Mouse (Mus musculus) limb, embryonic 12.5 days (tissue): ENCODE results near the gene Adcy2. TPM values are rescaled to one million over a fixed set of nuclear protein-coding genes. Genes with fewer than 3 reads are reported as not detected.

Experiments used
- ATAC-seq: fragments of 200-750 bp; cut with Nextera tagmentation; 2 replicates; pipeline ENCODE4 v1.8.0; 2017; ENCODE audit warnings: low read depth, moderate TSS enrichment; ENCODE audit not compliant: insufficient number of reproducible peaks, insufficient read depth, low FRiP score, low TSS enrichment
- H3K27ac ChIP-seq: fragments of 300-500 bp; sonication (generic); 2 replicates; pipeline ENCODE4 v1.5.1; 2016; ENCODE audit warnings: mild to moderate bottlenecking, moderate library complexity
- H3K27me3 ChIP-seq: fragments of 300-500 bp; sonication (generic); 2 replicates; pipeline ENCODE4 v1.6.1; 2016; ENCODE audit warnings: mild to moderate bottlenecking, moderate library complexity
- H3K36me3 ChIP-seq: fragments of 300-500 bp; sonication (generic); 2 replicates; pipeline ENCODE4 v1.6.1; 2016; ENCODE audit warnings: mild to moderate bottlenecking, moderate library complexity
- H3K4me1 ChIP-seq: fragments of 300-500 bp; sonication (generic); replicated peaks from 2 replicates; pipeline ENCODE4 v1.6.1; 2016
- H3K4me2 ChIP-seq: fragments of 300-500 bp; sonication (generic); 2 replicates; pipeline ENCODE4 v1.6.1; 2016; ENCODE audit warnings: mild to moderate bottlenecking, moderate library complexity
- H3K4me3 ChIP-seq: fragments of 300-500 bp; sonication (generic); replicated peaks from 2 replicates; pipeline ENCODE4 v1.5.1; 2016; ENCODE audit warnings: mild to moderate bottlenecking
- H3K9ac ChIP-seq: fragments of 300-500 bp; sonication (generic); replicated peaks from 2 replicates; pipeline ENCODE4 v1.6.1; 2016; ENCODE audit warnings: mild to moderate bottlenecking, moderate library complexity
- H3K9me3 ChIP-seq: fragments of 300-500 bp; sonication (generic); 2 replicates; pipeline ENCODE4 v1.6.1; 2016; ENCODE audit warnings: mild to moderate bottlenecking, moderate library complexity
- WGBS: fragments of 180-500 bp; shearing (Covaris S2); methylation state at CpG from one replicate; pipeline ENCODE4 v1.1.7; 2016; 5-methylcytosine and 5-hydroxymethylcytosine counted together
- polyA plus RNA-seq: library from polyadenylated mRNA; unstranded; fragments of >200 nt; fragmentation: Nextera tagmentation; extraction: Ambion mirVana; gene quantifications from 2 replicates; pipeline ENCODE4 v1.2.1, GENCODE M21; 2016

Adcy2 gene
- polyA plus RNA-seq, 1 experiment from 2014 or later, result 5.3 TPM

GRCm38 (mm10) chr13:68960513-68960912 lies 38.8 kb downstream of the Adcy2 start:
- H3K27ac ChIP-seq, result no peak overlapping the region
- no peaks in the 10 kb centered on the region for H3K36me3 ChIP-seq
- H3K9me3 ChIP-seq, result no peaks in the 10 kb centered on the region
- no peak overlapping the region for H3K4me3 ChIP-seq
- H3K4me1 ChIP-seq, result no peaks in the 10 kb centered on the region
- no peak overlapping the region for H3K9ac ChIP-seq
- WGBS, result 79% methylated on average over 6 of the region's 6 CpGs
- no peak for ATAC-seq
- no peak overlapping the region for H3K4me2 ChIP-seq
- no peaks in the 10 kb centered on the region for H3K27me3 ChIP-seq

GRCm38 (mm10) chr13:68959406-68959805 lies 39.9 kb downstream of the Adcy2 start:
- no peaks in the 10 kb centered on the region for H3K4me1 ChIP-seq
- H3K27ac ChIP-seq, result no peak overlapping the region
- no peaks in the 10 kb centered on the region for H3K36me3 ChIP-seq
- WGBS, result 90% methylated on average over 4 of the region's 4 CpGs
- no peaks in the 10 kb centered on the region for H3K27me3 ChIP-seq
- no peak overlapping the region for H3K4me2 ChIP-seq
- no peaks in the 10 kb centered on the region for H3K9me3 ChIP-seq
- H3K9ac ChIP-seq, result no peak overlapping the region
- no peak for ATAC-seq
- no peak overlapping the region for H3K4me3 ChIP-seq

DNA sequence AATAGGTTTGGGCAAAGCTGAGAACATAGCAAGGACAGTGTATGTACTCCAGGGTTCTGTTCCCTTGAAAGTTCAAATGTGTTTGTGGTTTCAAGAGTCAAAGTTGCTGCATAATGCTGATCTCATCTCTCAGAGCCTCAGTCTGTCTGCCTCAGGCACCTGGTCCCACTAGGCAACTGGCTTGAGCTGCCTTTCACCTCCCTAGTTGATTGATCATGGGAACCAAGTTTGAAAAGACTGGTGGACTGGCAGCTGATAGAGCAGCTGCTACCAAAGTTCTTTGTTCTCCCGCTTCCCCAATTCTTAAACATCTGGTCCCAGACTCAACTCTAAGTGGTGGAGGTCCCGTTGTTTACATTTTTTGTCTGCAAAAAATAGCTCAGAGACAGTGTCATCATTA lies 56.6 kb downstream of the Adcy2 start:
- Histone ChIP-seq H3K4me2 (no peak overlapping the region), H3K27ac (no peak overlapping the region)
- ATAC-seq, result no peak

DNA sequence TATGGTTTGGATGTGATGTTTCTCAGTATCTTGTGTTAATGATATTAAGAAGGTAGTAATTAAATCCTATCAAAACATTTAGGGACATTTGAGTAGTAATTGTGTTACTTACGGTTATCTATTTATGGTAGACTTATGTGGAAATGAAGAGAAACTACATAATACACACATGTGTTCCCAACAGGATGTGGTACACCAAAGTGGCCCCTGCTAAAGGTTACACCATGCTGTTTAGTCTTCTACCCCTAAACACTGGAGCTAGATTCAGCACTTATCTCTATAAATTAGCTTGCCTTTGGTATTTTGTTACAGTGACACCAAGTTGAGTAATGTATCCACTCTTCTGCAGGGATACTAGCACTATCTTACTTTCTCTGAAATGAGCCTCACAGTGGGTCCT lies 57.9 kb downstream of the Adcy2 start:
- Histone ChIP-seq H3K9ac (no peak overlapping the region), H3K27me3 (no peaks in the 10 kb centered on the region), H3K4me3 (no peak overlapping the region), H3K4me2 (no peak overlapping the region), H3K9me3 (no peaks in the 10 kb centered on the region), H3K27ac (no peak overlapping the region), H3K36me3 (no peaks in the 10 kb centered on the region), H3K4me1 (no peaks in the 10 kb centered on the region)
- ATAC-seq, result no peak
- 93% methylated on average over 1 of the region's 1 CpGs for WGBS

More for the DNA sequence above, 56.6 kb downstream of the Adcy2 start:
- H3K9me3 ChIP-seq, result no peaks in the 10 kb centered on the region
- H3K9ac ChIP-seq, result no peak overlapping the region
- H3K4me3 ChIP-seq, result no peak overlapping the region
- no peaks in the 10 kb centered on the region for H3K36me3 ChIP-seq
- H3K27me3 ChIP-seq, result no peaks in the 10 kb centered on the region
- H3K4me1 ChIP-seq, result no peaks in the 10 kb centered on the region
- 65% methylated on average over 2 of the region's 2 CpGs for WGBS

GRCm38 (mm10) chr13:68932283-68932647 lies 67.1 kb downstream of the Adcy2 start:
- Histone ChIP-seq H3K4me1 (peaks cover 16% of the 10 kb centered on the region), H3K27ac (0 out of 2 replicates have a peak overlapping the region, but pooled peaks have one; percentile 42), H3K36me3 (no peaks in the 10 kb centered on the region), H3K9me3 (no peaks in the 10 kb centered on the region), H3K27me3 (no peaks in the 10 kb centered on the region), H3K9ac (no peak overlapping the region), H3K4me3 (no peak overlapping the region), H3K4me2 (no peak overlapping the region)
- WGBS, result 23% methylated on average over 1 of the region's 1 CpGs
- peak; percentile 82 for ATAC-seq

DNA sequence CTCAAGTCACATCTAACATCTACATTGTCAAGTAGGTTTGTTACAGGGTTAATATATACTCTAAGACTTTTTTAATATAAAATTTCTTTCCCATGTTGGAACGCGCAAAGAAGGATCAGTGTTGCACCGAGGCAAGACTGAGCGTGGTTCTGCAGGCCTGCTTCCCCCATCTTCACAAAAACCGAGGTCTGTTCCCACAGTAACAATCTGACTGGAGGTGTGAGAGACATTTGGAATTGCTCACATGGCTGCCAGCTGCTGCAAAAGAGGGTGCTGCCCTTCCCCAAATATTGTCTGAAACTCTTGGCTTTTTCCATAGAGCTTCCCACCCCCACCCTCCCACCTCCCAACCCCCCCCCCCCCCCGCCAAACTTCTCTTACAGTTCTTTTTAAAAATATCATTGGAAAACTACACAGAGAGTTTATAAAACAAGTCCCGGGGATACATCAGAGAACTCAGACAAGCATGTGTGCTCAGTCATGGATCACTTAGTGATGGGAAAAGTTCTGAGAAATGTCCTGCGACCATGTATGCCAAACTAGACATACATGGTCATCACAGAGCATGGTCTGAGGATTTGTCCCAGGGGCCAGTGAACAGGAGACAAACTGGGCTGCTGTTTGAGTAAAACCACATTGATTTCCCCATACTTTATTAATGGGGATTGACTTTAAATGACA lies 67.6 kb downstream of the Adcy2 start:
- peak overlapping the region; percentile 57; the same call in 1 of the 2 replicates for H3K27ac ChIP-seq
- peak; percentile 66; the same call in 1 of the 2 replicates for ATAC-seq
- no peak overlapping the region for H3K4me3 ChIP-seq
- 57% methylated on average over 8 of the region's 8 CpGs for whole genome bisulfite sequencing
- H3K4me1 ChIP-seq, result peaks cover 16% of the 10 kb centered on the region
- no peak overlapping the region for H3K9ac ChIP-seq
- no peak overlapping the region for H3K4me2 ChIP-seq
- no peaks in the 10 kb centered on the region for H3K9me3 ChIP-seq
- H3K36me3 ChIP-seq, result no peaks in the 10 kb centered on the region
- no peaks in the 10 kb centered on the region for H3K27me3 ChIP-seq

DNA sequence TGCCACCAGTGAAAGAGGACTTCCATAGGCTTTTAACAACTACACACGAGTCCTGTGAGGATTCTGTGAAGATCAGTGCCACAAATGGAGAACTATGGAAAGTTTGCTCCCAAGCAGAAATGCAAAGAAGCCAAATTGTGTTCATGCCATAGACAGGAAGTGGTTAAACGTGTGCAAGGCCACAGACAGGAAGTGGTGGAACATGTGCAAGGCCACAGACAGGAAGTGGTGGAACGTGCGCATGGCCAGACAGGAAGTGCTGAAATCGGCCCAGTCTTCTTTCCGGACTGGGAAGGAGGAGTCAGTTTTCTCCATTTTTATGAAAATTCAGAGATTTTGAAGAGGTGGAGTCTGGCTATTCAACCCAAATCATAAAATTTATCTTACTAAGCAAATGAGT lies 70.9 kb downstream of the Adcy2 start:
- Histone ChIP-seq H3K9me3 (no peaks in the 10 kb centered on the region), H3K27ac (no peak overlapping the region), H3K4me3 (no peak overlapping the region), H3K27me3 (no peaks in the 10 kb centered on the region), H3K9ac (no peak overlapping the region), H3K4me2 (no peak overlapping the region), H3K36me3 (no peaks in the 10 kb centered on the region), H3K4me1 (peaks cover 16% of the 10 kb centered on the region)
- WGBS, result 74% methylated on average over 6 of the region's 6 CpGs
- no peak for ATAC-seq

DNA sequence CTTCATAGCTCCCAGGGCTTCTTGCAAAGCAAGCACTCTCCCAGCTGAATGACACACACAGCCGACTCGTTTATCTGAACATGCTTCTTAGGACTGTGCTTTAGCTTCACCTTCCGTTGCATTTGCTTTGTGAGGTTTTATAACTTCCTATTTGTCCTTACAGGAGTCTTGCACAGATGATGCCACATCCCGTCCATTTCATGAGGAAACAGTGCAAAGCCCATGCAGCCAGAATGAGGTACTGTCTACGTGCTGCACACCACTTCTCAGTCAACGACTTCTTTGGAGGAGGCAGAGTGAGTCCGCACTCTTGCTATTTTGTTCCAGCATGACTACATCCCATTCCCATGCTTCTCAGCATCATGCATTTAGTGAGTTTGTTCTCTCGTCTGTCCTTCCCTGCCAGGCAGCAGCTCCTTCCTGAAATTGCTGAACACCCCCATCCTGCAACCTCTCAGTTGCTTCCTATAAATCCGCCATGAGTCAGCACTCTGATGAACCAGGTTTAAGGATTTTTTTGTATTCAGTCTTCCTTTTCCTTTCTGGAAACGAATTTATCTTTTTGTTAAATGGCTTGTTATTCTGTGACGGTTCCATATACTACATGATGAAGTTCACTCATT lies 85.6 kb downstream of the Adcy2 start:
- WGBS, result 80% methylated on average over 11 of the region's 11 CpGs

DNA sequence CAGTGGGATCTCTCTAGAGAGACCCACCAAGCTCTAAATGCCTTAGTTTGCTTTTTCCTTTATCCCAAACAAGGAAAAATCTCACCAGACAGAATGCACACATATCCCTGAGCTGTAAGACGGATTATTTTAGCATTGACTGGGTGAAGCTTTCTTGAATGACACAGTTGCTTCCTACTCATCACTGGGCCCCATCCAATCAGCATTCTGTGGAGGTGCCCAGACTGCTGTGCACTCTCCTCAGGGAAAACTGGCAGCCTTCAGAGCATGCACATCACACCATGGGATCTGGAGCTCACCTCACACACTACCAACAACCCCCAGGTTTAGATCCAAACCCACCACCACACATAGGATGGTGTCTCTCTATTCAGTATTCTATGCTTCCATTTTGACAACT lies 92.7 kb downstream of the Adcy2 start:
- 68% methylated on average over 1 of the region's 1 CpGs for WGBS
- H3K9ac ChIP-seq, result no peak overlapping the region
- H3K27me3 ChIP-seq, result no peaks in the 10 kb centered on the region
- no peaks in the 10 kb centered on the region for H3K36me3 ChIP-seq
- no peak overlapping the region for H3K27ac ChIP-seq
- H3K4me1 ChIP-seq, result no peaks in the 10 kb centered on the region
- H3K4me3 ChIP-seq, result no peak overlapping the region
- no peaks in the 10 kb centered on the region for H3K9me3 ChIP-seq
- no peak for ATAC-seq
- no peak overlapping the region for H3K4me2 ChIP-seq

More for the DNA sequence above, 85.6 kb downstream of the Adcy2 start:
- no peaks in the 10 kb centered on the region for H3K4me1 ChIP-seq
- H3K4me3 ChIP-seq, result no peak overlapping the region
- H3K27ac ChIP-seq, result no peak overlapping the region
- no peaks in the 10 kb centered on the region for H3K9me3 ChIP-seq
- H3K36me3 ChIP-seq, result no peaks in the 10 kb centered on the region
- H3K4me2 ChIP-seq, result no peak overlapping the region
- no peak for ATAC-seq
- no peaks in the 10 kb centered on the region for H3K27me3 ChIP-seq
- H3K9ac ChIP-seq, result no peak overlapping the region

- 91% methylated on average over 1 of the region's 1 CpGs for WGBS
- no peak for ATAC-seq
- no peaks in the 10 kb centered on the region for H3K36me3 ChIP-seq
- H3K4me2 ChIP-seq, result no peak overlapping the region
- H3K9ac ChIP-seq, result no peak overlapping the region
- no peaks in the 10 kb centered on the region for H3K4me1 ChIP-seq
- H3K27me3 ChIP-seq, result no peaks in the 10 kb centered on the region
- no peaks in the 10 kb centered on the region for H3K9me3 ChIP-seq
- no peak overlapping the region for H3K4me3 ChIP-seq
- no peak overlapping the region for H3K27ac ChIP-seq
Measured at GRCm38 (mm10) chr13:68902708-68903107, 96.6 kb downstream of the Adcy2 start.

GRCm38 (mm10) chr13:68889929-68890593 lies 109.3 kb downstream of the Adcy2 start:
- 82% methylated on average over 9 of the region's 9 CpGs for WGBS
- Histone ChIP-seq H3K4me1 (no peaks in the 10 kb centered on the region), H3K36me3 (no peaks in the 10 kb centered on the region), H3K9me3 (no peaks in the 10 kb centered on the region), H3K27me3 (no peaks in the 10 kb centered on the region), H3K4me3 (no peak overlapping the region), H3K4me2 (no peak overlapping the region), H3K9ac (no peak overlapping the region), H3K27ac (no peak overlapping the region)
- no peak for ATAC-seq
